Mouse (Mus musculus) subcutaneous adipose tissue, adult 2 months (tissue): ENCODE results near the gene Rph3a. TPM values are rescaled to one million over a fixed set of nuclear protein-coding genes. Genes with fewer than 3 reads are reported as not detected.

ENCODE experiments used
- polyA plus RNA-seq: library from polyadenylated mRNA; depleted of rRNA; stranded (reverse); fragments of >200 nt; gene quantifications from 2 replicates; pipeline ENCODE4 v1.2.3, GENCODE M21; 2012; ENCODE audit warnings: low replicate concordance; rRNA removed

Rph3a gene
- not detected in 2 replicates for polyA plus RNA-seq

DNA sequence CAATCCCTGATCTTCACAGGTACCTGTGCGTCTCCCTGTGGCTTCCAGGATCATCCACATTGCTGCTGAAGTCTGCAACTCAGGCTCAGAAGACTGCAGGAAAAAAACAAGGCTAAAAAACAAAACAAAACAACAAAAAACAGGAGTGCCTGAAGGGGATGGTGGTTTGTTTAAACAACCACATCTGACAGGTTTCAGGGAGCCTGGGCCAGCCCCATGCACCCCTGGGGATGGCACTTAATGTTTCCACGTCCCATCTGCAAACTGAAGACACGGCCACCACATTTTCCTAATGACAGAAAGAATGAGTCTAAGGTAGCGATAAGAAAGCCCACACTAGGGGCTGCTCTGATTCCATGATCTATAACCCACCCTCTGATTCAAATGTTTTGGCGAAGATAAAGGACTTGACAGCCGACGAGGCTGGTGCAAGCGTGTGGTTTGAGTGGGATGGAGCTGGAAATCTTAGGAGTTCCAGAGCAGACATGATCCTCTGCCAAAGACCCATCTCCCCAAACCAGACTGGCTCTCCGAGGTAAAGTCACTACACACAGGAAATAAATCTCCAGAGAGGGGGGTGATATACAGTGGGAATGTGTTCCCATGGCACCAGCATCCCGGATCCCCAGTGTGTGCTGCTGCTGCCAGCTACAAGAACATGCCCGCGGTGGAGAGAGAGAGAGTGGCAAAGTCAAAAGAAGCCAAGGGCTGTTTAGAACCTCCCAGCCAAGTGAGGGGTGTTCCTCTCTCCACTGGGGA lies at the start of gene Rph3a:
TSS of gene Rph3a (minus strand) at position 282 of the 759 bp plus-strand sequence.

GRCm38 (mm10) chr5:120914204-120914603 lies 95.7 kb downstream of the Rph3a start, which contains the start of gene Oas1d:
TSS of gene Oas1d (plus strand) at chr5:120914536.

DNA sequence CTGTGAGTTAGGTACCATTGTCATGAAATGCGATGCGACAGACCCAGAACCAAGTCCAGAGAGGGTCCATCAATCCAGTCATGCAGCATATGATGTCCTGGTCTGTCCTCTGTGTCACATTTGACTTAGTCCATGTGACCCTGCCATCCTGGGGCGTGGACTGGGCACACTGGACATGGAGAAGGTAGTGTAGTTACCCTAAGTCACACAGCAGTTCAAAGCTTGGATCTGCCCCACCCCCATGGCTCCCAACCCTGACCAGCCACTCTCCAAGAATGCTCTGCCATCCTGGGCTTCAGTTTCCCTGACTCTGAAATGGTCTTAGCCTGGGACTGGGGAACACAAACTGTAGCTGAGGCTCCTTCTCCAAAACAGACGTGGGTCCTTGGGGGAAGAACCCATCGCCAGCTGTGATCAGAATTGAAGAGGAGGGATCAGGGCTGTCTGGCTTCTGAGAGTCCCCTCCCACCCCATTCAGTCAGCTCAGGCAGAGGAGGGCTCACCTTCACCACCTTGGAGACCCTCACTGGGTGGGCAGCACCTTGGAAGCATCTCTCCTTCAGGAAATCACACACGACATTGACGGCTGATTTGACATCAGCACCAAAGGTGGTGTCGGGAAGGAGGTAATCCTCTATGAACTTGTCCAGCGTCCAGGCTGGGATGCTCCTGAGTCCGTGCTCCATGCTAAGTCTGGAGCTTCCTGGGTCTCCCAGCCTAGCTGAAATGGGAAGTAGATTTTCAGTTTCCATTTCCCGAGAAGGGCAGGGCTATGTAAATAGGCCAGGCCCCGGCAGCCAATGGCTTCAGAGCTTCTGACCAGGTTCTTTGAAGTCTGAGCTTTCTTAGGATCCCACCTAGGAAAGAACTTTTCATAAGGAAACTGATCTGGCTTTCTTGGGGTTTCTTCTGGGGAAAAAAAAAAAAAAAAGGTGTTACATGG lies 102.8 kb downstream of the Rph3a start, which contains the start of gene Oas1a:
TSS of gene Oas1a (minus strand) at position 731 of the 943 bp plus-strand sequence.

Other genes starting within 250 kb of the Rph3a start
- gene Oas3, start 232.4 kb downstream of the Rph3a start, polyA plus RNA-seq: 1.0 and 7.0 TPM in 2 replicates
- 0.06 TPM in 1 of 2 replicates, not detected in the other for gene Oas1e, start 214.6 kb downstream of the Rph3a start, polyA plus RNA-seq
- 2.9 and 3.2 TPM in 2 replicates for gene Oas1c, start 197.6 kb downstream of the Rph3a start, polyA plus RNA-seq
- 0.23 TPM in 1 of 2 replicates, not detected in the other for gene Oas1f, start 162.7 kb downstream of the Rph3a start, polyA plus RNA-seq
- not detected in 2 replicates for gene Oas1h, start 148.7 kb downstream of the Rph3a start, polyA plus RNA-seq
- 3.3 and 14.4 TPM in 2 replicates for gene Oas1g, start 122.5 kb downstream of the Rph3a start, polyA plus RNA-seq
- 11.0 and 31.2 TPM in 2 replicates for gene Oas1a, start 102.6 kb downstream of the Rph3a start, polyA plus RNA-seq
- not detected in 2 replicates for gene Oas1d, start 95.6 kb downstream of the Rph3a start, polyA plus RNA-seq
- 61.4 and 61.8 TPM in 2 replicates for gene Ptpn11, start 181.3 kb upstream of the Rph3a start, polyA plus RNA-seq
- 271 and 507 TPM in 2 replicates for gene Rpl6, start 194.4 kb upstream of the Rph3a start, polyA plus RNA-seq
- 17.0 and 17.2 TPM in 2 replicates for gene Hectd4, start 210.1 kb upstream of the Rph3a start, polyA plus RNA-seq